Mouse (Mus musculus) hindbrain, embryonic 15.5 days (tissue): Measurements from ENCODE around the gene Tnr. TPM values are rescaled to one million over a fixed set of nuclear protein-coding genes. Genes with fewer than 3 reads are reported as not detected.

ENCODE experiments used
- ATAC-seq: fragments of 200-750 bp; cut with Nextera tagmentation; 2 replicates; pipeline ENCODE4 v1.8.0; 2017; ENCODE audit warnings: low read depth, moderate number of reproducible peaks, moderate TSS enrichment; ENCODE audit not compliant: low FRiP score
- H3K27ac ChIP-seq: fragments of 300-500 bp; sonication (generic); replicated peaks from 2 replicates; pipeline ENCODE4 v1.5.1; 2015; ENCODE audit warnings: mild to moderate bottlenecking, inconsistent platforms
- H3K27me3 ChIP-seq: fragments of 300-500 bp; sonication (generic); 2 replicates; pipeline ENCODE4 v1.6.1; 2015; ENCODE audit warnings: control low read depth, inconsistent platforms
- H3K36me3 ChIP-seq: fragments of 300-500 bp; sonication (generic); 2 replicates; pipeline ENCODE4 v1.6.1; 2015; ENCODE audit warnings: control low read depth, inconsistent platforms
- H3K4me1 ChIP-seq: fragments of 300-500 bp; sonication (generic); replicated peaks from 2 replicates; pipeline ENCODE4 v1.6.1; 2015; ENCODE audit warnings: control low read depth, inconsistent platforms
- H3K4me2 ChIP-seq: fragments of 300-500 bp; sonication (generic); 2 replicates; pipeline ENCODE4 v1.6.1; 2015; ENCODE audit warnings: moderate library complexity, mild to moderate bottlenecking, inconsistent platforms
- H3K4me3 ChIP-seq: fragments of 300-500 bp; sonication (generic); 2 replicates; pipeline ENCODE4 v1.5.1; 2015; ENCODE audit warnings: mild to moderate bottlenecking, inconsistent platforms
- H3K9ac ChIP-seq: fragments of 300-500 bp; sonication (generic); 2 replicates; pipeline ENCODE4 v1.6.1; 2015; ENCODE audit warnings: inconsistent platforms
- H3K9me3 ChIP-seq: fragments of 300-500 bp; sonication (generic); 2 replicates; pipeline ENCODE4 v1.6.1; 2016; ENCODE audit warnings: control low read depth, inconsistent platforms
- WGBS: fragments of 180-500 bp; shearing (Covaris S2); methylation state at CpG from one replicate; pipeline ENCODE4 v1.1.7; 2015; 5-methylcytosine and 5-hydroxymethylcytosine counted together
- polyA plus RNA-seq: library from polyadenylated mRNA; unstranded; fragments of >200 nt; fragmentation: Nextera tagmentation; extraction: Ambion mirVana; gene quantifications from 2 replicates; pipeline ENCODE4 v1.2.1, GENCODE M21; 2015

The Tnr gene
- polyA plus RNA-seq, 1 experiment from 2014 or later: 5.0 TPM

DNA sequence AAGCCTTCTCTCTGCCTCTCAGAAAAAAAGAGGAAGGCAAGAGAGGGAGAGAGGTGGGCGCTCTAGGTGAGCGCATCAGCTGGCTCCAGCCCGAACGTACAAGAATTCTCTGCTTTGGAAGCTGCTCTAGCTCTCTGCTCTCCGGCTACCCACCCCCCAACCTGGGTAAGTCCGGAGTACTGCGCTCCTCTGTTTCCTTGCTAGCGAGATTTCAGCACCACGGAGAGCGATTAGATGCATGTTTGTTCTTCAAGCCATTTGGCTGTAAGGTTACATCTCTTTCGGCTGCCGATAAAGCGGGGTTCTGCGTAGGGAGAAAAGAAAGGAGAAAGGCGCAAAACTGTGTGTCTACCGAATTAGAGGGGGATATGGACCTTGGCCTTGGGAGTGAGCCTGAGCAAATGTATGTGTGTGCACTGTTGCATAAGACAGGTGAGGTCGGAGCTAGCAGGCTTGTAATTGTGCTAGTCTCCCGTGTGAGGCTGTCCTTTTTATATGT is 531 bp downstream of the Tnr start:
- Histone ChIP-seq H3K9ac (peak overlapping the region; percentile 45), H3K4me2 (peak overlapping the region; percentile 59), H3K4me1 (peaks cover 18% of the 10 kb centered on the region), H3K27me3 (peaks cover 5% of the 10 kb centered on the region; the same call in 1 of the 2 replicates), H3K9me3 (no peaks in the 10 kb centered on the region), H3K36me3 (no peaks in the 10 kb centered on the region), H3K27ac (peak overlapping the region; percentile 67), H3K4me3 (peak overlapping the region; percentile 48)
- under 1% methylated on average over 18 of the region's 18 CpGs for WGBS
- peak; percentile 80 for ATAC-seq

DNA sequence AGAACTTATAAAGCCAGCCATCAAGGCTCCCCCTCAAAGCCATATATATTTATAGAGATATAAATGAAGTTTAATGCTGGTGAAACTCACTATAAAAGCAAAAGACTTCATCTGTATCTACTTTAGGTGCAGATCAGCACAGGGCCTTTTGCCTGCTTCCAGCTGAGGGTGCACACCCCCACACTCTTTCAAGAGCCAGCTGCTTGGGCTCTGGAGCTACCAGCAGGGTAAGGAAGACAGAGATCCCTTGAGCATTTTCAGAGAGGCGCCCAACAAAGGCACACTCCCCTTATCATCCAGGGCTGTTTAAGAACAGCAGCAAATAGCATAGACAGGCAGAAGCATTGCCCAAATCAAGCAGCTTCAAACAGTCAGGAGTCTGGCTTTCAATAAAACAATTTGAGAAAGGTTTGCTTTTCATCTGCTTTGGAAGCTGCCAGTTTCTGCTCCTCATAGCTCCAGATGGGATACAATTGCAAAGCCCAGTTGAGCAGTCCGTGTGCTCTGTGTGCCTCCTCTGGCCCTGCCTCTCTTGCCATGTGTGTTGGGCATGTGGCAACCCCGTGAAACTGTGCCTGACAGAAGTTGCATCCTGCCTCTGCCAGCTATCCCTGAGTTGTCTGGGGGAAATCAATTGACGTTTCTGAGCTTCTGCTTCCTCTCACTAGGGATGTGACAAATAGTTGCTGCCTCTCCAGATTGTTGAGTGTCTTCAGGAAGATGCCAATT is 9.4 kb downstream of the Tnr start:
- H3K36me3 ChIP-seq: no peaks in the 10 kb centered on the region
- H3K9me3 ChIP-seq: no peaks in the 10 kb centered on the region
- no peak overlapping the region for H3K4me3 ChIP-seq
- no peaks in the 10 kb centered on the region; the same call in 1 of the 2 replicates for H3K4me1 ChIP-seq
- no peak overlapping the region for H3K9ac ChIP-seq
- 44% methylated on average over 4 of the region's 4 CpGs for WGBS
- ATAC-seq: no peak
- no peak overlapping the region for H3K4me2 ChIP-seq
- H3K27ac ChIP-seq: no peak overlapping the region
- H3K27me3 ChIP-seq: no peaks in the 10 kb centered on the region

DNA sequence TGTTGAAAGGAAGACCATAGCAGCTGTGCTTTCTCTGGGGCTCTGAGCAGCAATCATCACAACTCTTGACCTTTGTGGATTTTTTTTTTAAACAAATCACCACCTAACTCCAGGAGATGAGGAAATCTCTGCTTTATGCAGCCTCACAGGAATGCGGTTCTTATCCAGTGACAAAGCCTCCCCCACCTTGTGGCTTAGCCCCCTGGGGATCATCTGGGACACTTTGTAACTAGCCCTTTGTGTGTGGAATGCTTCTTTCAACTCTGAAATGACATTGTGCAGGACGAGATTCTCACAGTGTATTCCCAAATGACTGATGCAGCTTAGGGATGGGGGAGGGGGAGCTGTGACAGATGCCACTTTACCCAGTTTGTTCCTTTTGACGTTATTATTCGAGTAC is 12.0 kb downstream of the Tnr start:
- no peaks in the 10 kb centered on the region for H3K36me3 ChIP-seq

DNA sequence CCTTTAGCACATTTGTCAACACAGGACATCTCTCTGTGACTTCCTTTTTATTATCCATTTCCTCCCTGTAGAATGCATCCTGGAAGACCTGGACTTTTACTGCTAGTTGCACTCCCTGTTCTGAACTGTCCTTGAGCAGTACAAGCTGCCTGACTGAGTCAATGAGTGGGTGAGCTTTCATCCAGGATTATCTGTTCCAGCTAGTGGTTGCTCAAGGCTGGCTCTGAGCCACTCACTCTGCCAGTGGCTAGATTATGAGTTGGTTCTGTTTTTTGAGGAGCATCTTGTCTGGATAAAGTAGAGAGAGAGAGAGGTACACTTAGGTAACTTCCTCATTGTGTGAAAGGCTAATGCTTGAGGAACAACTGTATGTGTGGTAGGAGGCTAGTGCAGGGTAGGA is 14.0 kb downstream of the Tnr start:
- Histone ChIP-seq H3K9me3 (no peaks in the 10 kb centered on the region), H3K36me3 (no peaks in the 10 kb centered on the region), H3K4me1 (no peaks in the 10 kb centered on the region; the same call in 1 of the 2 replicates), H3K4me3 (no peak overlapping the region), H3K9ac (no peak overlapping the region), H3K27ac (no peak overlapping the region), H3K4me2 (no peak overlapping the region), H3K27me3 (no peaks in the 10 kb centered on the region)
- no peak for ATAC-seq

More for the DNA sequence above, 12.0 kb downstream of the Tnr start:
- H3K27me3 ChIP-seq: no peaks in the 10 kb centered on the region
- H3K4me1 ChIP-seq: no peaks in the 10 kb centered on the region; the same call in 1 of the 2 replicates
- H3K9me3 ChIP-seq: no peaks in the 10 kb centered on the region
- no peak overlapping the region for H3K9ac ChIP-seq
- 6% methylated on average over 4 of the region's 4 CpGs for WGBS
- no peak overlapping the region for H3K4me2 ChIP-seq
- H3K4me3 ChIP-seq: no peak overlapping the region
- H3K27ac ChIP-seq: no peak overlapping the region
- ATAC-seq: no peak

DNA sequence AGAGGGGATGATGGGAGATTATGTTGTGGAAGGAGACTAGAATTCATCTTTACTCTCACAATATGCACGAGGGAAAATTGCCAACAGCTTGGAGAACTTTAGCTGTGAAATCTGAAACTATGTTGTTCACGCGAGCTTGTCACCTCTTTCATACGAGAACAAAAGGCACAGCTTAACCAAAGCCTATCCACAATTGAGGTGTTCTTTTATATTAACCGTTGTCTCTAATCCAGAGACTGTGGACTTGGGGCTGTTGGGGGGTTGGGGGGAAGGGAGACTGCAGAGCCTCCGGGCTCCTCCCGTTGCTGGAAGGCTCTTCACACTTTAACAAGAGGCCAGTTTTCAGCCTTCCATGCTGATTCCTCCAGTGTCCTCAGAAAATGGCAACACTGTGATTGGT is 14.5 kb downstream of the Tnr start:
- no peak overlapping the region for H3K4me3 ChIP-seq
- no peak overlapping the region for H3K27ac ChIP-seq
- H3K9me3 ChIP-seq: no peaks in the 10 kb centered on the region
- no peak for ATAC-seq
- H3K9ac ChIP-seq: no peak overlapping the region
- no peaks in the 10 kb centered on the region for H3K27me3 ChIP-seq
- no peaks in the 10 kb centered on the region for H3K36me3 ChIP-seq
- H3K4me2 ChIP-seq: no peak overlapping the region
- WGBS: 29% methylated on average over 7 of the region's 7 CpGs
- H3K4me1 ChIP-seq: no peaks in the 10 kb centered on the region

DNA sequence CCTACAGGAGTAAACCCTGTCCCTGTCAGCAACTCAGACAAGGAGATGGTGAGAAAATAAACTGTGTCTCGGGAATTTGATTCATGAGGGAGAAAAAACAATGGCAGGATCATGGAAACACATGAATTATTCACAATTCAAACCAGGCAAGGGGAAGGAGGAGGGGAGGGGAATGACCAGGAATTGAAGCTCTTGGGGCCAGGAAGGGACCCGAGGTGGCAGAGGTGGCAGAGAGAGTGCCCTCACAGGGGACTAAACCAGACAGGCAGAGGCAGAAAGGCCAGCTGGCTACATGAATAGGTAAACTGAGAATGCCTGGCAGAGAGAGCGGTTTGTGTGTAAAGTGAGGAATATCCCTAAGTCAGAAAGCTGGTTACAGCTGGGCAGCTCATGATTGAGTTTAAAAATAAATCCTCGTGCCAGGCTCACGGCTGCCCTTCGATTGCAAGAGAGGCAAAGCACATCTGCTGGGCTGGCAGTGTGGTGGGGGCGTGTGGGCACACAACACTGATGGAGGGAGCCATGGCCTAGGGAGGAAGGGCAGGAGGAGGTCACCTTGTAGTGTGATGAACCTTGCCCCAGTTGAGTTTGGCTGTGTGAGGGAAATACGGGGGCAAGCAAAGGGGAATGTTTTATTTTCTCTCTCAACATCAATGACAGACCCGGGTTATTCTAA is 22.0 kb downstream of the Tnr start:
- Histone ChIP-seq H3K9ac (no peak overlapping the region), H3K36me3 (no peaks in the 10 kb centered on the region), H3K4me1 (peaks cover 10% of the 10 kb centered on the region), H3K27ac (no peak overlapping the region), H3K27me3 (no peaks in the 10 kb centered on the region), H3K4me3 (no peak overlapping the region), H3K9me3 (no peaks in the 10 kb centered on the region), H3K4me2 (no peak overlapping the region)
- WGBS: 47% methylated on average over 9 of the region's 9 CpGs
- 0 out of 2 replicates have a peak, but pooled peaks have one; percentile 27 for ATAC-seq

DNA sequence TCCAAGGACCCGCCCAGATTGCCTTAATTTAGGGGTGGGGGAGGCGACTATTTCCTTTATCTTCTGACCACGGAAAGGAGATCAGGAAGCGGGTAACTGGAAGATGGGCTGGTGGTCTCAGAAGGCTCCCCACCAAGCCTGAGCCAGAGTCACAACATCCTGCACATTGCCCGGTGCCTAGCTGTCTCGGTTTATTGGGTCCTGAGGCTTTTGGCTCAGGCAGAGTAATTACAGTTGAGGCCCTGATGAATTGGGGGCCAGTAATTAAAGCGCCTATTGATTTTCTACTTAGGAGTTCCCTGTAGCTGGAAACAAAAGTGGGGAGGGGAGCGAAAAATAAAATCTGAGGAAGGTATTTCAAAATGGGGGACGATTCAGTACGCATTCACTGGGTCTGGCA is 27.5 kb downstream of the Tnr start:
- no peak for ATAC-seq
- Histone ChIP-seq H3K4me2 (no peak overlapping the region), H3K4me1 (peaks cover 7% of the 10 kb centered on the region), H3K36me3 (no peaks in the 10 kb centered on the region), H3K9ac (no peak overlapping the region), H3K4me3 (no peak overlapping the region), H3K27me3 (no peaks in the 10 kb centered on the region), H3K27ac (no peak overlapping the region), H3K9me3 (no peaks in the 10 kb centered on the region)
- WGBS: 65% methylated on average over 10 of the region's 10 CpGs

DNA sequence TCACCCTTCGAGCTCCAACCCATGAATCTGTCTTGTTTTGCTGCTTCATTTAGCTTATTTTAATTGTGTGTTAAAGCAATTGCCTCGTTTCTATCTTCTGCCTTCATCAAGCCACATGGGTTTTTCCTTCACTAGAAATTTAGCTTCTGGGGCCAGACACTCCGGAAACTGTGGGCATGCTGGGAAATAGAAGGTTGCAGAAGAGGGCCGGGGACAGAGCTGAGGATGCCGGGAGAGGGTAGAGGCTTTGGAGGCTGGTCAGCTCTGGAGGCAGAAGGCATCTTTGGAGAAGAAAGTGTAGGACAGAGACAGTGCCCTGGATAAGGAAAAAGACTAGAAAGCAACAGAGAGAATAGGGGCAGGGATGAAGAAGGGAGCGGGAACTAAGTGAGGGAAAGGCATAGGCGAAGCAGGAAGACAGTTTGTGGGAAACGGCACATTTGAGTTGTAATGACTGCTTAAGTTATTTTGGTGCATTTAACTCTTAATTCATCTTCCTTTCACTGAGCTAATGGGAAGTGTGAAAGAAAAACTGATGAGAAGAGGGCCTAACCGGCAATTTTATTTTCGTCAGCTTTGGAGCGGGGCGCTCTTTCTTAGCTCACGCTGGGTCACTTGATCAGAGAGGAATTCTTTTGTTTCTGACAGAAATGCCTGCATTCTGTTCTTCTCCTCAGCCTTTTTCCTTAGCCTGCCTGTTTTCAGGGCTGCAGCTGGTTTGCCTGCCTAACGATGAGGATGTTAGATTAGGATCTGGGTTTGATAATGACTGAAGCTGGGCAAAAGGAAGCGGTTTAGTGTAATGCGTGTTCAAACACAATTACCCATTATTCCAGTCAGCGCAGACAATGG is 28.2 kb downstream of the Tnr start:
- no peak for ATAC-seq
- 31% methylated on average over 17 of the region's 17 CpGs for WGBS
- Histone ChIP-seq H3K4me1 (peaks cover 7% of the 10 kb centered on the region), H3K4me3 (no peak overlapping the region), H3K27ac (peak overlapping the region; percentile 36), H3K27me3 (no peaks in the 10 kb centered on the region), H3K4me2 (peak overlapping the region; percentile 19; the same call in 1 of the 2 replicates), H3K36me3 (no peaks in the 10 kb centered on the region), H3K9me3 (no peaks in the 10 kb centered on the region), H3K9ac (0 out of 2 replicates have a peak overlapping the region, but pooled peaks have one; percentile 4)

DNA sequence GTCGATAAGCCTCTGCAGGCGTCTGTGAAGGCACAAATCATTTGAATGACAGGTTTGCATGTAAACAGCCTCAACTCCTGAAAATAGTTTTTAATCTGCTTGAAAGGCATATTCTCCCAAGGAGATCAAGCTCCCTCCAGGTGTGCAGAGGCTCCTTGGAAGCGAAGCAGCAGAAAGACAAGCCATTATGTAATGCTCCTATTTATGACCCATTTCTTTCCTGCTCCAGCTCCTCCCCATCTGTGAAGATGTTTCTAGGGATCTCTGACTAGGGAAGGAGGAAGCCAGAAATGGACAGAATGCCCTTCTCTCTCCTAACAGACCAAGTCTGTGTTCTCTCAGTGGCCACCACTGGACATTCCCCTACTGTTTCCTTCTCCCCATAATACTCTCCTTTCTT is 38.0 kb downstream of the Tnr start:
- Histone ChIP-seq H3K27ac (no peak overlapping the region), H3K9ac (no peak overlapping the region), H3K27me3 (no peaks in the 10 kb centered on the region), H3K9me3 (no peaks in the 10 kb centered on the region), H3K4me3 (no peak overlapping the region), H3K36me3 (no peaks in the 10 kb centered on the region), H3K4me2 (no peak overlapping the region), H3K4me1 (no peaks in the 10 kb centered on the region)
- WGBS: 75% methylated on average over 3 of the region's 3 CpGs
- ATAC-seq: no peak

DNA sequence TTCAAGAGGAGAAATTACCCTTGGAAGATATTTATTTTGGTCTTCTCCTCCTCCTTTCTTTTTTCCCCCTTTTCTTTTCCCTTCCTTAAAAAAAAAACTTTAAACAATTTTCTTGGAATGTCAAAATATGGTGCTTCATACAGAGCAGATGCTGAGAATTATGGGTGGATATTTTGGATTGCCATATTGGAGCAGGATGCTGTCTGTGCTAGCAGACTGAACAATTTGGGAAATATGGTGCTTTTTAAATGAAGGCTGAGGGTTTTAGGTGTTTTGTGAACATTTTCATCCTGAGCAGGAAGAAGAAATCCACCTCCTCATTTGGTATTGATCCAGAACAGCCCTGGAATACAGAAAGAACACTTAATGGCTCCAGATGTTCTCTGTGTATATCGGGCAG is 41.6 kb downstream of the Tnr start:
- 77% methylated on average over 1 of the region's 1 CpGs for WGBS
- no peak overlapping the region for H3K9ac ChIP-seq
- no peak overlapping the region for H3K4me3 ChIP-seq
- H3K36me3 ChIP-seq: no peaks in the 10 kb centered on the region
- peaks cover 4% of the 10 kb centered on the region; the same call in 1 of the 2 replicates for H3K4me1 ChIP-seq
- no peaks in the 10 kb centered on the region for H3K9me3 ChIP-seq
- no peaks in the 10 kb centered on the region for H3K27me3 ChIP-seq
- no peak overlapping the region for H3K4me2 ChIP-seq
- no peak overlapping the region for H3K27ac ChIP-seq
- ATAC-seq: no peak

DNA sequence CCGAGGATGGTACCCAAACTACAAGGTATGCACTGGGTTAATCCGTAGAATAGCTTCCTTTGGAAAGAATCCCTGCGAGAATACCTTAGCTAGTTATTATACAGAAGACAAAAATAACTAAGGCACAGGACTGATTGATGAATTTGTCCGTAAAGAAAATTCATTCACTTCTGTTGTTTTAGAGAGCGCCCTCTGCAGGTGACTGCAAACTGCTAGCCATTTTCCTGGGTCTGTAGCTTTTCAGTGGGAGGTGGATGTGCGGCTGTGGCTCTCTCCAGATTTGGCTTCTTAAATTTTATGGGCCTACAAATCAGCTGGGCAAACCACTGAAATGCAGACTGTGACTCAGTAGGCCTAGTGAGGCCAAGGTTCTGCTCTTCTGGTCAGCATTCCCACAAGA is 42.5 kb downstream of the Tnr start:
- Histone ChIP-seq H3K27me3 (no peaks in the 10 kb centered on the region), H3K4me3 (no peak overlapping the region), H3K4me1 (peaks cover 12% of the 10 kb centered on the region; the same call in 1 of the 2 replicates), H3K27ac (no peak overlapping the region), H3K36me3 (no peaks in the 10 kb centered on the region), H3K9ac (no peak overlapping the region), H3K9me3 (no peaks in the 10 kb centered on the region), H3K4me2 (no peak overlapping the region)
- no peak for ATAC-seq
- 82% methylated on average over 6 of the region's 6 CpGs for WGBS

DNA sequence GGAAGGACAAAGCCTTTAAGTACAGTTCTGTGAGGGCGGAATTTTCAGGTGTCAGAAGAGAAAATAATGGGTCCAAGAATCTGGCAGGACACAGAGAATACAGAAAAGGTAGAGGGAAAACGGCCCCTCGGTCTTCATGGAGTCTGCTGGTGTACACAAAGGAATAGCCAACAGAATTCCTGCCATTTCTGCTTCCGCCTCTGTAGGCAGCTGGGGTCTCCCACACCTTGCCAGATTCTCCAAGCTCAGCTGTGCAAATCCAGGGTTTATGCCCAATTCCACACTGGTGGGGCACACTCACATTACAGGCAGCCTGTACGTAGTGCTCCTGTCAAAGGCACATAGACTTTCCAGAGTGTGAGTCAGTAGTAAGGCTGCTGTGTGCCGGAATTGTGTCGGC is 43.6 kb downstream of the Tnr start:
- Histone ChIP-seq H3K4me3 (no peak overlapping the region), H3K27me3 (no peaks in the 10 kb centered on the region), H3K4me1 (peaks cover 12% of the 10 kb centered on the region; the same call in 1 of the 2 replicates), H3K9me3 (no peaks in the 10 kb centered on the region), H3K9ac (no peak overlapping the region), H3K4me2 (no peak overlapping the region), H3K36me3 (no peaks in the 10 kb centered on the region), H3K27ac (no peak overlapping the region)
- no peak for ATAC-seq
- WGBS: 87% methylated on average over 7 of the region's 7 CpGs
